Comparison of ENCODE assay signal across 8 mouse cellular contexts in the genomic region with DNA sequence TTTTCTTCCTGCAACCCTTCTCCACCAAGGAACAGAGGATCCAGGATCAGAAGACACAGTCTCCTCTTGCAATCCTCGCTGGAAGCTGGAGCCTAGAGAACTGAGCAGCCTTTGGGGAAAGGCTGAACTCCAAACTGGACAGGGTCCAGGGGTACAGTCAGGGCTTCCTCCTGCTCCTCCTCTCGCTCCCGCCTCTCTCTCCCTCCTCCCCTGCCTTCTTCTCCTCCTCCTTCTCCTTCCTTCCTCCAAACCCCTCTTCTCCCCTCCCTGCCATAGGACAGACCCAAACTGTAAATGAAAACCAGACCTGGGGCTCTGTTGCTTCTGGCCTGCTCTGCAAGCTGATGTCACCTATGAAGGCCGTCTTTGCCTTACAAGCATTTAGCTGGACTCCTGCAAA. TPM values are rescaled to one million over a fixed set of nuclear protein-coding genes. Genes with fewer than 3 reads are reported as not detected.
DNase-seq lines count a peak whose midpoint lies in the region; ATAC-seq and TF ChIP-seq lines count a peak whose summit lies in the region.

A gene (minus strand): TSS at position 136 of the 400 bp plus-strand sequence.

- no peak for TF ChIP-seq CTCF in C2C12 (IDR thresholded peaks at IDR 0.05; ENCODE audit: control insufficient read depth, insufficient read depth, insufficient read length)
- TF ChIP-seq CTCF in brain, embryonic 14.5 days (IDR thresholded peaks at IDR 0.05; ENCODE audit: borderline replicate concordance, extremely low read depth, insufficient read depth, insufficient read length) = no peak

- peak; percentile 26 for DNase-seq in brain, embryonic 14.5 days (ENCODE audit: low read depth)
- DNase-seq in kidney, postnatal 4 days = peak; percentile 75 to 76
- DNase-seq in spleen, adult 18-20 months = no peak

- peak within 1 kb of the TSS; percentile 16 for H3ac ChIP-seq in C2C12 (ENCODE audit: control insufficient read depth, insufficient read length, low read depth)

- peak within 1 kb of the TSS; percentile 50 for H3K9ac ChIP-seq in heart, embryonic 15.5 days
- no peak within 1 kb of the TSS for H3K9ac ChIP-seq in neural tube, embryonic 14.5 days (replicated peaks; ENCODE audit: low read depth, low read length)
- no peak within 1 kb of the TSS for H3K9ac ChIP-seq in forebrain, embryonic 16.5 days (replicated peaks; ENCODE audit: low read depth, low read length)

- no peaks in the 10 kb centered on the region for H3K9me3 ChIP-seq in heart, embryonic 15.5 days (replicated peaks)
- no peaks in the 10 kb centered on the region for H3K9me3 ChIP-seq in neural tube, embryonic 14.5 days (ENCODE audit: control insufficient read depth, low read length)
- H3K9me3 ChIP-seq in forebrain, embryonic 16.5 days (ENCODE audit: control insufficient read depth, low read length) = no peaks in the 10 kb centered on the region

- H3K79me3 ChIP-seq in C2C12 (ENCODE audit: low read depth) = peaks cover 38% of the 10 kb centered on the region

- no peaks in the 10 kb centered on the region for H3K27me3 ChIP-seq in C2C12 (ENCODE audit: control insufficient read depth, insufficient read depth, insufficient read length)
- no peaks in the 10 kb centered on the region for H3K27me3 ChIP-seq in heart, embryonic 15.5 days
- H3K27me3 ChIP-seq in neural tube, embryonic 14.5 days (ENCODE audit: control insufficient read depth, insufficient read depth, low read length) = no peaks in the 10 kb centered on the region
- no peaks in the 10 kb centered on the region for H3K27me3 ChIP-seq in forebrain, embryonic 16.5 days (replicated peaks; ENCODE audit: control insufficient read depth, insufficient read depth, low read length)

- 40% methylated on average over 4 of the region's 4 CpGs for WGBS in heart, embryonic 15.5 days
- WGBS in neural tube, embryonic 14.5 days = 57% methylated on average over 4 of the region's 4 CpGs
- WGBS in forebrain, embryonic 16.5 days = 60% methylated on average over 4 of the region's 4 CpGs

- peak within 1 kb of the TSS; percentile 67 for H3K27ac ChIP-seq in heart, embryonic 15.5 days
- H3K27ac ChIP-seq in neural tube, embryonic 14.5 days (ENCODE audit: low read depth, low read length) = no peak within 1 kb of the TSS
- no peak within 1 kb of the TSS for H3K27ac ChIP-seq in forebrain, embryonic 16.5 days (ENCODE audit: low read length)

- TF ChIP-seq POLR2A in brain, embryonic 14.5 days (IDR thresholded peaks at IDR 0.05; ENCODE audit: borderline replicate concordance, extremely low read depth, insufficient read depth, insufficient read length, poor library complexity, severe bottlenecking) = no peak

- H3K4me1 ChIP-seq in heart, embryonic 15.5 days (replicated peaks) = peaks cover 6% of the 10 kb centered on the region
- no peaks in the 10 kb centered on the region for H3K4me1 ChIP-seq in neural tube, embryonic 14.5 days (ENCODE audit: control insufficient read depth, insufficient read depth, low read length)
- no peaks in the 10 kb centered on the region for H3K4me1 ChIP-seq in forebrain, embryonic 16.5 days (replicated peaks; ENCODE audit: control insufficient read depth, insufficient read depth, low read length)

- peak within 1 kb of the TSS; percentile 55 for H3K4me2 ChIP-seq in heart, embryonic 15.5 days
- no peak within 1 kb of the TSS for H3K4me2 ChIP-seq in neural tube, embryonic 14.5 days (ENCODE audit: low read depth, low read length)
- H3K4me2 ChIP-seq in forebrain, embryonic 16.5 days (ENCODE audit: low read length) = no peak within 1 kb of the TSS

- H3K79me2 ChIP-seq in C2C12 (ENCODE audit: control insufficient read depth, insufficient read depth) = peaks cover 53% of the 10 kb centered on the region

- H3K4me3 ChIP-seq in C2C12 (ENCODE audit: insufficient read depth, poor library complexity, severe bottlenecking) = peak within 1 kb of the TSS; percentile 59
- peak within 1 kb of the TSS; percentile 45 for H3K4me3 ChIP-seq in heart, embryonic 15.5 days
- H3K4me3 ChIP-seq in neural tube, embryonic 14.5 days (ENCODE audit: low read depth, low read length) = 0 out of 2 replicates have a peak within 1 kb of the TSS, but pooled peaks have one; percentile 6
- no peak within 1 kb of the TSS for H3K4me3 ChIP-seq in forebrain, embryonic 16.5 days (replicated peaks; ENCODE audit: low read length)

- ATAC-seq in heart, embryonic 15.5 days (replicated peaks; ENCODE audit: insufficient number of reproducible peaks, insufficient read depth, low FRiP score, low read depth) = peak; percentile 86
- ATAC-seq in neural tube, embryonic 14.5 days (ENCODE audit: low read depth) = no peak
- ATAC-seq in forebrain, embryonic 16.5 days = no peak
- no peak for ATAC-seq in inflammation-experienced regulatory T-cells, adult 6 months

- no peaks in the 10 kb centered on the region for H3K36me3 ChIP-seq in C2C12 (ENCODE audit: control insufficient read depth, insufficient read depth)
- H3K36me3 ChIP-seq in heart, embryonic 15.5 days = no peaks in the 10 kb centered on the region
- H3K36me3 ChIP-seq in neural tube, embryonic 14.5 days (ENCODE audit: control insufficient read depth, insufficient read depth, low read length) = no peaks in the 10 kb centered on the region
- no peaks in the 10 kb centered on the region for H3K36me3 ChIP-seq in forebrain, embryonic 16.5 days (ENCODE audit: control insufficient read depth, insufficient read depth)

TF ChIP-seq in C2C12, 6 proteins besides CTCF, POLR2A, EP300 and RAD21:
- TF ChIP-seq MYOG (IDR thresholded peaks at IDR 0.05; ENCODE audit: control insufficient read depth, extremely low read depth, insufficient read length) (no peak), USF1 (IDR thresholded peaks at IDR 0.05; ENCODE audit: low read depth) (no peak), MAX (IDR thresholded peaks at IDR 0.05) (no peak), FOSL1 (IDR thresholded peaks at IDR 0.05; ENCODE audit: insufficient read depth, low read length, poor library complexity, severe bottlenecking) (no peak), CEBPB (IDR thresholded peaks at IDR 0.05; ENCODE audit: low read depth) (no peak), MYOD1 (IDR thresholded peaks at IDR 0.05; ENCODE audit: control insufficient read depth, insufficient read length, low read depth) (no peak)

RNA-seq across cellular contexts. Expression of the gene that starts here (rescaled TPM):
- polyA plus RNA-seq in C2C12 (2012; fragmentation: generic; extraction: Trizol) = 38.6 TPM
- polyA plus RNA-seq in brain, embryonic 14.5 days (2012; rRNA removed) = 14.9 and 22.3 TPM in 2 replicates
- 24.6 and 40.1 TPM in 2 replicates for polyA plus RNA-seq in heart, embryonic 15.5 days (2015; fragmentation: Nextera tagmentation; extraction: Ambion mirVana)
- polyA plus RNA-seq in neural tube, embryonic 14.5 days (2014; fragmentation: Nextera tagmentation; extraction: Ambion mirVana) = 1.1 and 16.9 TPM in 2 replicates
- 5.0 and 10.5 TPM in 2 replicates for polyA plus RNA-seq in forebrain, embryonic 16.5 days (2015; fragmentation: Nextera tagmentation; extraction: Ambion mirVana)
- under 1 TPM in 1 of 3 experiments, not detected in 2; 0.08 TPM for polyA plus RNA-seq in inflammation-experienced regulatory T-cells, adult 6 months (2017; shearing (Covaris generic))

Comparison
In these comparisons a context has a peak if more than half of its experiments do, and no peak if none do; other contexts are left out.
1. DNase-seq: peak in brain, embryonic 14.5 days (single experiment) and kidney, postnatal 4 days (2 of 2); none in spleen, adult 18-20 months (0 of 2).